Mouse (Mus musculus) C2C12 (cell line): ENCODE measurements at regions not wholly inside any gene's neighbourhood (a gene's known extent, or its start where the extent isn't known, plus 50 kb on each side); places are given as distances from the start of the nearest gene placed in this dataset.

Experiments
- CEBPB ChIP-seq: IDR thresholded peaks from one replicate; pipeline ENCODE4 v1.6.1; 2011; ENCODE audit warnings: low read depth, mild to moderate bottlenecking, control low read depth, moderate library complexity
- CTCF ChIP-seq: IDR thresholded peaks from one replicate; pipeline ENCODE4 v1.5.1; 2011; ENCODE audit not compliant: control insufficient read depth, insufficient read depth, insufficient read length
- USF1 ChIP-seq: IDR thresholded peaks from one replicate; pipeline ENCODE4 v1.6.1; 2011; ENCODE audit warnings: low read depth, mild to moderate bottlenecking, control low read depth, moderate library complexity

GRCm38 (mm10) chr2:161166681-161167080 is 57.8 kb upstream of the Chd6 start:
- TF ChIP-seq CTCF = no peak
- TF ChIP-seq CEBPB = no peak
- no peak for TF ChIP-seq USF1
